Mouse (Mus musculus): ENCODE results near the gene Olfr571. TPM values are rescaled to one million over a fixed set of nuclear protein-coding genes. Genes with fewer than 3 reads are reported as not detected.

The Olfr571 gene
- polyA plus RNA-seq, 1 experiment from 2014 or later = 0.11 TPM

Other genes starting within 250 kb of the Olfr571 start
- gene Trim68, start 230.2 kb downstream of the Olfr571 start, polyA plus RNA-seq (2014; fragmentation: Nextera tagmentation; extraction: Ambion mirVana) = 9.5 and 10.8 TPM in 2 replicates
- gene Olfr557, start 221.6 kb downstream of the Olfr571 start, polyA plus RNA-seq (2014; fragmentation: Nextera tagmentation; extraction: Ambion mirVana) = not detected in 2 replicates
- not detected in 2 replicates for gene Olfr558, start 215.3 kb downstream of the Olfr571 start, polyA plus RNA-seq (2014; fragmentation: Nextera tagmentation; extraction: Ambion mirVana)
- not detected in 2 replicates for gene Olfr33, start 198.5 kb downstream of the Olfr571 start, polyA plus RNA-seq (2014; fragmentation: Nextera tagmentation; extraction: Ambion mirVana)
- gene Olfr559, start 190.0 kb downstream of the Olfr571 start, polyA plus RNA-seq (2014; fragmentation: Nextera tagmentation; extraction: Ambion mirVana) = not detected in 2 replicates
- gene Olfr560, start 158.2 kb downstream of the Olfr571 start, polyA plus RNA-seq (2014; fragmentation: Nextera tagmentation; extraction: Ambion mirVana) = not detected in 2 replicates
- not detected in 2 replicates for gene Olfr78, start 158.1 kb downstream of the Olfr571 start, polyA plus RNA-seq (2014; fragmentation: Nextera tagmentation; extraction: Ambion mirVana)
- gene Olfr561, start 146.3 kb downstream of the Olfr571 start, polyA plus RNA-seq (2014; fragmentation: Nextera tagmentation; extraction: Ambion mirVana) = not detected in 2 replicates
- gene Olfr564, start 114.1 kb downstream of the Olfr571 start, polyA plus RNA-seq (2014; fragmentation: Nextera tagmentation; extraction: Ambion mirVana) = not detected in 2 replicates
- not detected in 2 replicates for gene Olfr566, start 58.8 kb downstream of the Olfr571 start, polyA plus RNA-seq (2014; fragmentation: Nextera tagmentation; extraction: Ambion mirVana)
- not detected in 2 replicates for gene Olfr568, start 40.4 kb downstream of the Olfr571 start, polyA plus RNA-seq (2014; fragmentation: Nextera tagmentation; extraction: Ambion mirVana)
- not detected in 2 replicates for gene Olfr569, start 26.7 kb downstream of the Olfr571 start, polyA plus RNA-seq (2014; fragmentation: Nextera tagmentation; extraction: Ambion mirVana)
- not detected in 2 replicates for gene Olfr570, start 23.0 kb downstream of the Olfr571 start, polyA plus RNA-seq (2014; fragmentation: Nextera tagmentation; extraction: Ambion mirVana)
- not detected in 2 replicates for gene Olfr572, start 6.9 kb upstream of the Olfr571 start, polyA plus RNA-seq (2014; fragmentation: Nextera tagmentation; extraction: Ambion mirVana)
- not detected in 2 replicates for gene Olfr573-ps1, start 25.0 kb upstream of the Olfr571 start, polyA plus RNA-seq (2014; fragmentation: Nextera tagmentation; extraction: Ambion mirVana)
- not detected in 2 replicates for gene Olfr574, start 30.9 kb upstream of the Olfr571 start, polyA plus RNA-seq (2014; fragmentation: Nextera tagmentation; extraction: Ambion mirVana)
- gene Olfr575, start 41.2 kb upstream of the Olfr571 start, polyA plus RNA-seq (2014; fragmentation: Nextera tagmentation; extraction: Ambion mirVana) = not detected in 2 replicates
- gene Olfr576, start 45.1 kb upstream of the Olfr571 start, polyA plus RNA-seq (2014; fragmentation: Nextera tagmentation; extraction: Ambion mirVana) = not detected in 2 replicates
- gene Olfr577, start 58.4 kb upstream of the Olfr571 start, polyA plus RNA-seq (2014; fragmentation: Nextera tagmentation; extraction: Ambion mirVana) = not detected in 2 replicates
- not detected in 2 replicates for gene Olfr578, start 71.8 kb upstream of the Olfr571 start, polyA plus RNA-seq (2014; fragmentation: Nextera tagmentation; extraction: Ambion mirVana)
- not detected in 2 replicates for gene Olfr582, start 120.5 kb upstream of the Olfr571 start, polyA plus RNA-seq (2014; fragmentation: Nextera tagmentation; extraction: Ambion mirVana)
- gene Olfr583, start 133.8 kb upstream of the Olfr571 start, polyA plus RNA-seq (2014; fragmentation: Nextera tagmentation; extraction: Ambion mirVana) = not detected in 2 replicates
- gene Olfr584, start 164.3 kb upstream of the Olfr571 start, polyA plus RNA-seq (2014; fragmentation: Nextera tagmentation; extraction: Ambion mirVana) = not detected in 2 replicates
- not detected in 2 replicates for gene Olfr585, start 180.2 kb upstream of the Olfr571 start, polyA plus RNA-seq (2014; fragmentation: Nextera tagmentation; extraction: Ambion mirVana)
- not detected in 2 replicates for gene Olfr586, start 208.1 kb upstream of the Olfr571 start, polyA plus RNA-seq (2014; fragmentation: Nextera tagmentation; extraction: Ambion mirVana)
- gene Olfr588-ps1, start 223.3 kb upstream of the Olfr571 start, polyA plus RNA-seq (2014; fragmentation: Nextera tagmentation; extraction: Ambion mirVana) = not detected in 2 replicates
- not detected in 2 replicates for gene Olfr589, start 238.8 kb upstream of the Olfr571 start, polyA plus RNA-seq (2014; fragmentation: Nextera tagmentation; extraction: Ambion mirVana)

Data from midbrain, embryonic 11.5 days (tissue).